Mouse (Mus musculus) left cerebral cortex, postnatal 14 days (tissue): ENCODE measurements around the gene Cggbp1. TPM values are rescaled to one million over a fixed set of nuclear protein-coding genes. Genes with fewer than 3 reads are reported as not detected.

Source experiments
- total RNA-seq, 2 experiments: library from RNA; stranded (reverse); gene quantifications; 2 replicates each; pipeline ENCODE4 v1.2.3; 2021

Cggbp1 gene
- total RNA-seq, 2 experiments from 2014 or later = 55.4 to 58.3 TPM

Other genes with a start within 250 kb of the Cggbp1 start
- under 1 TPM; 0.90 to 0.97 TPM for gene Csnka2ip, start 249.6 kb upstream of the Cggbp1 start, total RNA-seq
- gene 4930453N24Rik, start 80.8 kb upstream of the Cggbp1 start, total RNA-seq = 10 to 100 TPM; 19.9 to 21.3 TPM
- gene Zfp654, start 344 bp upstream of the Cggbp1 start, total RNA-seq = 10 to 100 TPM; 13.5 to 13.8 TPM